Mouse (Mus musculus): ENCODE data around the gene Galnt17.

The Galnt17 gene

DNA sequence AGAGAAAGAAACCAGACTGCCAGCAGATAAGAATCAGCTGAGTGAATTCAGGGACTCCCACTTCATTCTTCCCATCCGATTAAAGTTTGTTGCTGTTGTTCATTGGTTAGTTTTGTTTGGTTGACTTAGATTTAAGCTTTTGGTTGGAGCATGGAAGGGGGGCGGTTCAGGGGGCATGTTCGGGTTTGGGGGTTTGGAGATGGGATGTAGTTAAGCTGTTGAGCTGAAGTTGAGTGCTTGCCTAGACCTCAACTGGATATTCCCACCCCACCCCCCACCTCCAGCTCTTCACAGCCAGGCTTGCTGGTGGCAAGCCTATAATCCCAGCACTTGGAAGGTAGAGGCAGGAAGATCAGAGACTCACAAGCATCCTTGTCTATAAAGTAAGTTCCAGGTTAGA lies at the start of gene Galnt17:
Gene Galnt17 (minus strand): TSS at position 101 of the 400 bp plus-strand sequence.
- DNase-seq = no peak

DNA sequence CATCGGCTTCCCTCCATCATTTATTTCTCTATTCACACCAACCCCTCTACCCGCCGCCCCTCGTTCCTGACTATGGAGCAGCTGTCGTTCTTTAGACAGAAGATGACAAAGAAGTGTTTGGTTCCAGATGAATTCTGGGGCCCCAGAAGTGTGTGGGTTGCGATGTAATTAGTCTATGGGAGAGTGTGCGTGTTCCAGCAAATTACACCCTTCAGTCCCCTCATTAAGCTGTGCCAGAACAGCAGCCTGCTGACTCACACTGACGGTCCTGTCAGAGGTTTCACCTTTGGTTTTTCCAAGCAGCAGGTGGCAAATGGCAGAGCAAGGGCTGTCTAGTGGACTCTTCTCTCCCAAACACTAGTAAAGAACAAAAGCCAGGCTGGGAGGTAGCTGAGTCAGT lies 26.2 kb upstream of the Galnt17 start:
- DNase-seq = no peak

DNA sequence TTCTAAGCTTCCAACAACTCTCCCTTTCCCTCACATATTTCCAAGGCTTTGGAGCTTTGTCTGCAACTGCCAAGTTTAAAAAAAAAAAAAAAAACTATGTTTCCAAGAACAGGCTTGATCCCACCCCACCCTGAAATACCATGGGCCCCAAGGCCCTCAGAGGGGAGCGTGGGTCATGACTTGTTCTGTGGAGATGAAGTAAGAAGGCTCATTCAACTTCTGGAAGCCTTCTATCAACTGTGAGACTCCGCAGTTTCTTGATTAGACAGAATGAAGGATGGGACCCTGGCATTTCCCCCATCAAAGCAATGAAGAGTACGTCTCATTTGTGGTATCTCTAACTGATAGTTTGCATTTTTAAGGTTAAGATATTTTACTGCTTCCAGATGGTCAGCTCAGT lies 13.0 kb upstream of the Galnt17 start:
- DNase-seq = no peak

DNA sequence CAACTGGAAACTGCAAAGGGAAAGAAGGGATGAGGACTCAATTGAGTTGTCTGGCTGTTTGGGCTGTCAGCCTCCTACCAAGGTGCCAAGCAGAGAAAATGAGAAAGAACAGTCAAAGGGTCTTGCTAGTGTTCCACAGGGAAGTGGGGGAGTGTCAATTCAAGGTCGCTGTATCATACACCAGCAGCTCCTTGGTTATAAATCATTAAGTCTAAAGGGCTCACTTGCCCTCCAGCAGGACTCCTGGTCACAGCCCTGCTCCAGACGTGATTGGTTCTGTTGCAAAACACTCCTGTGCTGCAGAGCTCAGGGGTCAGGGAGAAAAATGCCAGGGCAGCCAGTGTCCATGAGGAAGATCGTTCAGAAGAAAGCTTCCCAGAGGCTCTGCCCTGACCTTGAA lies 11.3 kb upstream of the Galnt17 start:
- no peak for DNase-seq

DNA sequence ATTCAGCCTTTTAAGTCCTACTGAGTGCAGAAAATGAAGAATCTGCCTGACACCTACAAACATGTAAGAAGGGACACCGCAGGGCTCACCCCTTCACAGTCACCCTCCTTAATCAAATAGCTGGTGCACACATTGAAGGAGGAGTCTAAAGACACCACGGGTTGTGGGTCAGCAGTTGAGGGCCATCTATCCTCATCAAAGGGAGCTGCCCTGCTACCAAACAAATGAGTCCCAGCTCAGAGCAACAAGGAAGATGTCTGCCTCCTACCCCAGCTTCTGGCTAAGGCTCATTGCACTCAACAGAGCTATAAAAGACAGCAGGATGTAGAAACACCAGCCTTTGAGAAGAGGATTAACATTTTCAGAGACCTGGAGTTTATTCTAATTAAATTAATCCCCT lies 10.8 kb upstream of the Galnt17 start:
- DNase-seq = no peak

DNA sequence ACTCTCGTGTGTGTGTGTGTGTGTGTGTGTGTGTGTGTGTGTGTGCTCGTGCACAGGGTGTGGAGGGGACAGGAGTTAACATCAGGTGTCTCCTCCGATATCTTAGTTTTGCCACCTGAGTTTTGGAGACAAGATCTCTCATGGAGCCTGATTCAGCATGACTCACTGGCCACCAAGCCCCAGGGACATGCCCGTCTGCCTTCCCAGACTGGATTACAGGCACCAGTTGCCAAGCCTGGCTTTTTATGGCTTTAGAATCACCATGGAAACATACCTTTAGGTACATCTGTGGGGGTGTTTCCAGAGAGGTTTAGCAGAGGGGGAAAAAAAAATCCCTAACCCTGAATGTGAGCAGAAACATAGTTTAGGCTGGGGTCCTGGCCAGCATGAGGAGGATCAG lies 6.7 kb upstream of the Galnt17 start:
- no peak for DNase-seq

DNA sequence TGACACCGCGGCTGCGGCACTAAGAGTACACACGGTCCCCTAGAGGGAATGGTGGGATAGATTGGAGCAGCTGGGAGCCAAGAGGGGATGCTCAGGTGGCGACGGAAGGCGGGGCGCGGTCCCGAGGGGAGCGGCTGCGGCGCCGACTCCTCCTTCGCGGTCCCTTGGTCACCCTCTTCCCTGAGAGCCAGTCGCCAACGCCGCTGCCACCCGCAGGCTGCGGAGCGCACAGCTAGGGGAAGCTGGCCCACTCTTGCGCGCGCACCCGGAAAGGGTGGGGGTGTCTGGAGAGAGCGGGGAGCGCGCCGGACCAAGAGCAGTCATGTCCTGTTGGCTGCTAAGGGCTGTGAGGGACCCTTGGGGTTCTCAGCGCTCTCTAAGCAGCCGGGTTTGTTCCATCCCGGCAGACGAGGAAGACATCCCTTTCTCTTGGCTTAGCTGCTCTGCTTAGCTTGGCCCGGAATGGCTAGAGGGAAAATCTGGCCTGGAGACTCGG lies 593 bp downstream of the Galnt17 start:
- DNase-seq = peak; percentile 6

DNA sequence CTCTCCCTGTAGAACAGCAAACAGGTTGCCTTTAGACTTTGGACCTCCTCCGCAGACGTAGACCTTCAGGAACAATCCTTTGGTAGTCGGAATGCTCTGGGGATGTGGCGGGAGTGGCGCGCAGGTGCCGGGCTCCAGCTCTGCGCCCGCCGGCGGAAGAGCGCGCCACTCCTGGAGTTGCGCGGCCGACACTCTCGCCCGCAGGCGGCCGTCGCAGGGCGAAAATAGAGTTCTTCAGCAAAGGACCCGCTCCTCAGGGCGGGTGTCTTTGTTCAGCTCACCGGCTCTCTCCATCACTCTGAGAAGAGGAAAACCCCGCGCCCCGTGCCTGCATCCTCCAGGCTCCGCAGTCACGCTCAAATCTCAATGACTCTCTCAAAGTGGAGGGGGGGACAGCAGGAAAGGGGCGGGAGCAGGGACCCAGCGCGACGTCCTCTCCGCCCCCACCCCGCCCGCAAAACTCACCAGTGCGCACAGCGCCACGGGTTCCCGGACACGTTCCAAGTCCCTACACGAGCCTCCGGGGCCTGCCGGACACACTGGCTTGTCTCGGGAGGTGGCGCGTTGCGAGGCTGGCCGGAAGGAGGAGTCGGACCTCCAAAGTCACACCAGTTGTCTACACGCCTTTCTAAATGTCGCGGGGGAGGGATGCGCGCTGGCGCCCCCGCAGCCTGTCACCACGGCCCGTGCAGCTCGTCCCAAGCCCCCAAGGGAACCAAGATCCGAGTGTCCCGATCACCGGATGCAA lies 1.2 kb downstream of the Galnt17 start:
- peak; percentile 1 for DNase-seq

DNA sequence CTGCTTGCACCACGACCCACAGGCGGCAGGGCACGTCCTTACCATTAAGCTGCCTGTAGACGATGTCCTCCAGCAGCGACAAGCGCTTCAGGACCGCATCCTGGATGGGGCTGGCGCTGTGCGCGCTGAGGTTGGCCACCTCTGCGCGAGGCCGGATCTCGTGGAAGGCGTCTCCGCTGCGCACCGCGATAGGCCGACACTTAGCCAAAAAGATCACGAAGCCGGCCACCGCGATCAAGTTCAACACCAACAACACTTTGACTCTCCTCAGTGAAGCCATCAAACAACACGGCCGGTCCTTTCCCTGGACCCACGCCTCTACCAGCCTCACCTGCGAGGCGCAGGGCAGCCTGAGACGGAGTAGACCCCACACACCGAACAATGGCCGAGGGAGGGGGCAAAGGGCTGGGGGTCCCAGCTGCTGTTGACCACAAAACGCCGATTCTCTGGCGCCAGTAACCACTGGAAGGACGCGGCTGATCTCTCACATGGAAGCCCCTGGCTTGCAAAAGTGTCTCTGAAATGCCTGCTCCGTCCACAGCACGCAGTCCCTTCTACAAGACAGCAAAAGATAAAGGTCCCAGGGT lies 1.9 kb downstream of the Galnt17 start:
- no peak for DNase-seq

DNA sequence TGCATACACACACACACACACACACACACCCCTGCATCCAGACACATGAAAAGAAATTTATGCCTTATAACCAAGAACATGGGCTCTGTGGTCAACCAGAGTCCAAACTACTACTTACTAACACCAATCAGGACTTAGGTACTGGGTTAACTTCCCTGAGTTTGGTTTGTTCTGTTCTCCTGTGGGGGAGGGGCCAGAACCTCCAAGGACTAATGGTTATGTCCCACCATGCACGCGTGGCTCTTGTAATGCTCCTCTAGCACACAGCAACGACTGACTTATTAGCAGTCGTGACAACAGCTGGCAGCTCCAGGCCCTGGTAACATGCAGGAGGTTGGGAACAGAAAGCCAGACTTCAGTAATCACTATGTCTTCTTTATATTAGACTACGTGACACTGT lies 3.1 kb downstream of the Galnt17 start:
- DNase-seq = no peak

DNA sequence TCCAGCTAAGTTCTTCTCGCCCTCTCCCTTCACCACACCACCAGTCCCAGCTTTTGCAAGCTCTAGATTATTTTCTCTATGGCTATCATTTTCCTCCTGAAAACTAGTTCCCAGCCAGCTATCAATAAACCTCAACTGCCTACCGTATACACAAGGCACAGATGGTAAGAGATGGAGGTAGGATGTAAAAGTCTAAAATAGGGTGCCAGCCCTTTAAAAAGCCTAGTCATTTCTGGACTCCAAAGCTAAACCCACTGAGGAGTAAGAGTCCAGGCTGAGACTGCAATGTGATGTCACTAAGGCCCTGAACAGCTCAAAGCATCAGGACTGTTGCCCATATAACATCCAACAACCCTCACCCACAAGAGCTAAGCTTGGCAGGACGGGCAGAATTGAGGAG lies 6.8 kb downstream of the Galnt17 start:
- no peak for DNase-seq

DNA sequence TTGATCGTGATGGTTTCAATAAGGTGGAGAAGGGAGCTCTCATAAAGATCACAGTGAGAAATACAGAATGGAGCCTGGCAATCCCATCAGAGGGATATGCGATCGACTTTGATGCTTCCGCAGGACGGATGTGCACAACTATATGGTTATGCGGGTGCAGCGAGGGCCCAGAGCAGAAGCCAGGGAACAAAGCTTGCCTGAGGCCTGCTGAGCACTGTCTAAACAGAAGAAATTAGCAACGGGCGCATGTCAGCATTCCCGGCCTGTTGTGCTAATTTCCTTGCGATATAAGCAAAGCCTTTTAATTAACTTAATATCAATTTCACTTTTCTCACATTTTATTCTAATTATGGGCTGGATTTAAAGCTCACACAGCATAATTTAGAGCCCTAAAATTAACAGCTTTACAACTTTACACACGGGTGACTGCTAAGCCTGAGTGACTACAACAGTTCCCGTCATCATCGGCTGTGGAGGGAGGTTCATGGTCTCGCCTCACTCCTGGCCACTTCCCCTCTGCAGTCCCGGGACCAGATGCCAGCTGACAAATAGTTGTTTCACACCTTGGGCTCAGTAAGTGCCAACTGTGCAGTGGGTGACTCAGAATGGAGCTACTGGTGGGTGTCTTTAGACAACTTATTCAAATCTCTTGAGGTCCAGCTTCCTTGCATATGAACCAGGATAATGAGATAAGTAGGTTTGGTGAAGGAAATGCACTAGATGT lies 14.4 kb downstream of the Galnt17 start:
- DNase-seq = no peak

DNA sequence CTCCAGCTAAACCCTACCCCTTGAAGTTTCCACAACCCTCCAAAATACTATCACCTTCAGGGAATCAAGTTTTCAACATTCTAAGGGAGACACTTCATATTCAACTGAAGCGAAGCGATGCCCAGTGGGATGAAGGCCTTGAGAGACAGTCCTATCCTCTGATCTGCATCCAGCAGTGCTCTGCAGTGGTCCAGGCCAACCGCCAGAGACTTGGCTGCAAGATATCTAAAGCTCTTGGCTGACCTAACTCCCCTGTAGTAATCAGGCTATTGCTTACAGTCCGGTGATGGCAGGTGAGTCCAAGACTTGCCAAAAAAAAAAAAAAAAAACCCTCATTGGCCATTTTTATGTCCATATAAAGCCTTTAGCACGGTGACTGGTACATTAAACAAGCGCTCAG lies 21.2 kb downstream of the Galnt17 start:
- no peak for DNase-seq

DNA sequence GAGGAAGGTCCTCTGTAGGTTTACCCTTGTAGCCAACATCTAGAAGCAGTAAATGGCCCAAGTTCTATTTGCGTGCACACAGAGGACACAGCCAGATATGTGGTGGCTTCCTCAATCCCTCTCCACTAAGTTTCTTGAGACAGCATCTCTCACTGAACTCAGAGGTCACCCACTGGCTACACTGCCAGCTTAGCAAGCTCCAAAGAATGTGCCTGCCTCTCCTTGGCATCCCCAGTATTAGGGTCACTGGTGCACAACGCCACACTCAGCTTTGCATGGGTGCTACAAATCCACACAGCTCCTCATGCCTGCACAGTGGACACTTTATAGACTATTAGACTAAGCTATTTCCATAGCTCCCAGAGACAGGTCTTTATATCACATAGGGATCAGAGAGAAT lies 21.6 kb downstream of the Galnt17 start:
- no peak for DNase-seq

DNA sequence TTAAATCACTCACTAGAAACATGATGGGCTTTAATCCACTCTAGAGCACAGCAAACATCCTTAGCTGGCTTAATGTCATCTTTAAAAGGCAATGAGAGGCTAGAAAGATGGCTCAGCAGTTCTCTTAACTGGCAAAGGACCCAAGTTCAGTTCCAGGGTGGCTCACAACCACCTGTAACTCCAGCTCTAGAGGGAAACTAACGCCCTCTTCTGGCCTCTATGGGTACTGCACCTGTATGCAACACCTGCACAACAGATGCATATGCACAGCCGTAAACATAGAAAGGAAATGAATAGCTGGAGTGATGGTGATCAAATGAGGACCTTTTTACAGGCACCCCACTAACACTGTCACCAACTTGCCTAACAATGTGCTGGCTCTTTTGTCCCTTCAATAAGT lies 27.9 kb downstream of the Galnt17 start:
- no peak for DNase-seq

DNA sequence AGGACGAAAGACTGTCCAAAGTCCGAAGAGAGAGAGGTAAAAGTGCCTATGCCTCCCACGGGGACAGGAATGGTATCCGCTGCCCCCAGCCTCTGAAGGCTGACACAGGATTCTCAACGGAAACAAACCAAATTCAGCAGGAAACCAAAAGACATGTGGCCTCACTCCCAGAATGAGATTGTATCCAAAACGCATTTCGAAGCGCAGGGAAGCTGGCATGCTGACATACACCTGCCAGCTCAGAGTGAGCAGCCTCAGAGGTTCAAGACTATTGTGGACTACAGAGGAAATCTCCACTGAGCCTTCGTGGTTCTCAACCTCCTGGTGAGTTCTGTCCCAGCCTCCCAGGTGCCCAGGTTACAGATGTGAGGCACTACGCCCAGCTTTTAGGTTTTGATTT lies 29.0 kb downstream of the Galnt17 start:
- no peak for DNase-seq

DNA sequence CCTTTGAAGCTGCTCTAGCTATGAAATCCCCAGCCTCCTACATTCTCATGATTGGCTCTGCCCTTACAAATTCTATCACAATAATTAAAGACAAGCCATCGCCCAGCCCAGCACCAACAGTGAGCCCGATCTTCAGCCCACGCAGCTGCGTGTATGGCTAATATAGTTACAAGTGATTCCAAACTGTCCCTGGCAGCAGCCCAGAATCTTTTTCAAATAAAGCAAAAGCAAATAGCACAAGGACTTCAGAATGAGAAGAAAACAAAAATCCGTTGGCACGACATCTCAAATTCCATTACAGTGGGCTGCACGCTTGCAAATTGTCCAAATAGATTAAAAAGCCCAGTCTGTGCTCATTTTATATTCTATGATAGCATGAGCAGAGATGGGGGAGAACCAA lies 31.1 kb downstream of the Galnt17 start:
- DNase-seq = peak; percentile 28

DNA sequence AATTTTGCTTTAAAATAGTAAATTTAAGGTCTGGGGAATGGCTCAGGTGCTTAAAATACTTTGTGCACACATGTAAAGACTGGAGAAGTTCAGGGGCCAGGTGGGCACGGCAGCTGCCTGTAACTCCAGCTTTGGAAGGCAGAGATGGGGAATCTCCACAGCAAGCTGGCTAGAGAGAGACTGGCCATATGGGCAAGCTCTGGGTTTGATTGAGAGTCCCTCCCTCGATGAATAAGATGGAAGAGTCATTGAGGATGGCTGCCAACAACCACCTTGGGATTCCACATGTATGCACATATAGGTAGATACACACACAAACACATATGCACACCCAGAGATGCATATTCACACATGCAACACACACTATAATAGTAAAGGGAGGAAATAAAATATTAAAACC lies 42.0 kb downstream of the Galnt17 start:
- no peak for DNase-seq

DNA sequence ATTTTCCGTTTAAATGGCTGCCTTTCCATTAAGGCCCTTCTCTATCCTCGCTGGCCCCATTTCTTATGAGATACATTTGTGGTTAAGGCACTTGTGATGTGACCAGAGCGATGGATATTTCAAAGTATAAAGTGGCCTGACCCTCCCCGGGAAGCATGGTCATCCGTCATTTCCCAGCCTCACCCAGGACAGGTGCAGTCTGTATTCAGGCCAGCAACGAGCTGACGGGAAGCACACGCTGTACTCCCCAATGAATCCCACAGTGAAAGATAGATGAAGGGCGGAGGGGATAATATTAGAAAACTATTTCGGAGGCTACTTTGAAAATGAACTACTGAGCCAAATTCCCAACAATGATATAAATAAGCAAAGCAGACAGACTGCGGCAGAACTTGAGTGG lies 44.2 kb downstream of the Galnt17 start:
- DNase-seq = no peak

DNA sequence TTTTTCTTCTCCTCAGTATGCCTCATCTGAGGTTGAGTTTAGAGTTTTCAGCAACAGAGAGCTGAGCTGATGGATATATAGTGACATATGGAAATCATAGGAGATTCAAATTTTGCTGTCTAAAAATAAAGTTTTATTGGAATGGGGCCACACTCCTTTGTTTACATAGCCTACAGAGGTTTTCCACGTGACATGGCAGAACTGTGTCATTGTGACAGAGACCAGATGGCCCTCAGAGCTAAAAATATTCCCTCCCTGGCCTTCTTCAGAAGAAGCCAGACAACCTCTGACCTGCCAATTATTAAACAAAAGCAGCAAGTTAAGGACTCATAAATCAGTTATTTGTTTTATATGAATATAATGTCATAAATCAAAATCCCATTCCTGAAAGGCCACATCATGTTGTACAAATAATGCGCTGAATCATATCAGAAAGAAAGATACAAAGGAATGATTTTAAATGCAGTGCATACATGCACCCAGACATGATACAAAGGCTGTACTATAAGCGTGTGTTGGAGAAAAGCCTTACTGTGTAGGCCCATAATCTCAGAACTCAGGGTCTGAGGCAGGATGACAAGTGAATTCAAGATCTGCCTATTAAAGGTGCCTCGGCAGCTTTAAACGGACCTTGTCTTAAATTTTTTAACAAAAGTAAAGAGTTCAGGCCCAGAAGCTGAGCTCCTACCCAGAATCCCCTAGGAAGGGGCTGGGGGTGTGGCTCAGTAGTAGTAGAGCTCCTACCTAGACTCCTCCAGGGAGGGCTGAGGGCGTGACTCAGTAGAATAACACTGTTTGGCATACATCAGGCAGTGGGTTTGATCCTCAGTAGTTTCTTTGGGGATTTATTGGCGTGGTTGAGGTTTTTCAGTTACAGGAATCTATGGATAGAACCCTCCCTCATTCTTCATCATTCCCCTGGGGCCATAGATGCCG lies 57.3 kb downstream of the Galnt17 start:
- DNase-seq = peak; percentile 38

DNA sequence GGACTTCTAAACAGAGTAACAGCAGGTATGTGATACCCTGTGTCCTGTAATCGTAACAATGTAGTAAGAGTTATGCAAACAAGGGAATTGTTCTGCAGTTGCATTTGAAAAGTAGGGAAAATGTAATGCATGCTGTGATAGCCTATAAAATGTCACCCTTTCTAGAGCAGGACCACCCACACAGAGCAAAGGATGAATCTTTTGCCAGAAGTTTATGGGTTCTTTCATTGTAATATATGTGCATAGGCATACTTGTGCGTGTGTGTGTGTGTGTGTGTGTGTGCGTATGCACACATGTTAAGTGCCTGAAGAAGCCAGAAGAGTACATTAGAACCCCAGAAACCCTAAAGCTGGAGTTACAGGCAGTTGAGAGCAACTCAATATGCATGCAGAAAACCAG lies 59.9 kb downstream of the Galnt17 start:
- DNase-seq = no peak

DNA sequence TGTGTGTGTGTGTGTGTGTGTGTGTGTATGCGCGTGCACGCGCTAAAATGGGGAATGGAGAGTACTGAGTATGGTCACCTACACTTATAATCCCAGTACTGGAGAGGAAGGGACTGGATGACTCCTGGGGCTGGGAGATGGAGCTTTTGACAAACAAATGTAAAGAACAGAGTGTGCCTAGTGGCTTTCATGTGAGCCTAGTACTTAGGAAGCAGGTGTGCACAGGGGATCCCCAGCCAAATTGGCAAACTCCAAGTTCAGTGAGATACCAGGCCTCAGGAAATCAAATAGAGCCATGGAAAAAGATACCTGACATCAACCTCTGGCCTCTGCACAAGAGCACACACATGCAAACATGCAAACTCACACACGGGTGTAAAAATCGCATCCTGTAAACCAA lies 61.7 kb downstream of the Galnt17 start:
- DNase-seq = no peak

DNA sequence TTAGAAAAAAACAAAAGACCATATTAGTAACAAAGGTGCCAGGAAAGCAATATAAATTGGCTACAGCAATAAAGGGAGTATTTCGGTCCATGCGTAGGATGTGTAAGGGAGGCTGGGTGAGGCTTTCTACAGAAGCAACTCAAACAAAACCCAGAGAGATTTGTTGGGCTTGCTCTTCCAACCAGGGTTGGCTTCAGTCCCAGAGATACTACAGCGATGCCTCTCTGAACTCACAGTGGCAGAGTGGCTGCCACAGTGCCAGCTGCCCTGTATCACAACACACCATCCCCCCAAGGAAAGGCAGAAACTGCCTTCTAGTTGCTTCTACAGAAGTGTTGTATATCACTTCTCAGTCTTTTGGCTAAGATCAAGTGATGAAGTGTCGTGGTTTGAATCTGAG lies 66.6 kb downstream of the Galnt17 start:
- peak; percentile 4 for DNase-seq
